ENCODE assay signal across 20 mouse cellular contexts in genomic region chr8:115768631-115769030, GRCm38 (mm10).
"Had no signal": no experiment of that assay in that cellular context is flagged by ENCODE, and none has a peak within 500 bp of the region (broad histone marks: within the 10 kb centered on the region; RNA-seq: fewer than 3 reads in every experiment).

No protein-coding gene starts in this region.

- DNase-seq: liver, embryonic 13.5 days; liver, postnatal 0 days; lung, adult 2 months; lung, postnatal 14 days; lung, postnatal 36 days; right cerebral cortex, postnatal 14 days; thymus, adult 2 months; thymus, postnatal 25 days; thymus, postnatal 4 days had no signal

- H3K36me3 ChIP-seq: liver, embryonic 13.5 days; liver, embryonic 15.5 days; lung, embryonic 15.5 days; midbrain, embryonic 13.5 days; midbrain, embryonic 15.5 days; neural tube, embryonic 12.5 days; stomach, embryonic 15.5 days had no signal

- ATAC-seq: liver, postnatal 0 days; lung, postnatal 0 days; midbrain, embryonic 13.5 days; midbrain, embryonic 15.5 days had no signal

- H3K4me1 ChIP-seq: liver, embryonic 13.5 days; liver, embryonic 15.5 days; megakaryocyte, embryonic 14.5 days had no signal

- H3K27ac ChIP-seq: liver, embryonic 13.5 days; liver, embryonic 15.5 days; lung, embryonic 15.5 days; macrophage; midbrain, embryonic 13.5 days; midbrain, embryonic 15.5 days; neural tube, embryonic 12.5 days; stomach, embryonic 15.5 days; stomach, postnatal 0 days had no signal

- H3K4me3 ChIP-seq: liver, embryonic 13.5 days; liver, embryonic 15.5 days; lung, embryonic 15.5 days; megakaryocyte, embryonic 14.5 days; midbrain, embryonic 13.5 days; midbrain, embryonic 15.5 days; neural tube, embryonic 12.5 days; stomach, embryonic 15.5 days had no signal

- H3K9me3 ChIP-seq: liver, embryonic 13.5 days; liver, embryonic 15.5 days; lung, embryonic 15.5 days; midbrain, embryonic 13.5 days; midbrain, embryonic 15.5 days; neural tube, embryonic 12.5 days; stomach, embryonic 15.5 days had no signal

- H3K9ac ChIP-seq: liver, embryonic 13.5 days; liver, embryonic 15.5 days; liver, postnatal 0 days; lung, embryonic 15.5 days; midbrain, embryonic 13.5 days; midbrain, embryonic 15.5 days; neural tube, embryonic 12.5 days; stomach, embryonic 15.5 days had no signal

- H3K4me2 ChIP-seq: liver, embryonic 13.5 days; liver, embryonic 15.5 days; lung, embryonic 15.5 days; midbrain, embryonic 11.5 days; midbrain, embryonic 13.5 days; midbrain, embryonic 15.5 days; neural tube, embryonic 12.5 days; stomach, embryonic 15.5 days had no signal

- H3K27me3 ChIP-seq: liver, embryonic 13.5 days; liver, embryonic 15.5 days; lung, embryonic 15.5 days; midbrain, embryonic 13.5 days; midbrain, embryonic 15.5 days; neural tube, embryonic 12.5 days; stomach, embryonic 15.5 days had no signal
